ENCODE assay signal across 22 mouse cellular contexts in genomic region chr5:44541748-44542147, GRCm38 (mm10).
"Had no signal": no experiment of that assay in that cellular context is flagged by ENCODE, and none has a peak within 500 bp of the region (broad histone marks: within the 10 kb centered on the region; RNA-seq: fewer than 3 reads in every experiment).

No protein-coding gene starts in this region.

- ATAC-seq: hindbrain, postnatal 0 days; inflammation-experienced regulatory T-cells, adult 6 months; intestine, embryonic 16.5 days; liver, postnatal 0 days had no signal

- H3K4me2 ChIP-seq: hindbrain, embryonic 14.5 days; limb, embryonic 12.5 days; limb, embryonic 15.5 days; liver, embryonic 11.5 days; lung, embryonic 15.5 days; midbrain, embryonic 11.5 days had no signal

- H3K9ac ChIP-seq: hindbrain, embryonic 14.5 days; limb, embryonic 12.5 days; limb, embryonic 15.5 days; liver, embryonic 14.5 days; liver, postnatal 0 days; lung, embryonic 15.5 days had no signal

- H3K27ac ChIP-seq: hindbrain, embryonic 14.5 days; hindbrain, postnatal 0 days; left cerebral cortex, adult 2 months; limb, embryonic 12.5 days; limb, embryonic 15.5 days; liver, embryonic 14.5 days; lung, embryonic 15.5 days; stomach, postnatal 0 days had no signal

- H3K9me3 ChIP-seq: limb, embryonic 12.5 days; limb, embryonic 15.5 days; lung, embryonic 15.5 days had no signal

- DNase-seq: layer of hippocampus, postnatal 36 days; left cerebral cortex, postnatal 4 days; liver, postnatal 0 days; lung, postnatal 10 days; lung, postnatal 4 days; midbrain, embryonic 14.5 days; right cerebral cortex, postnatal 4 days; thymus, adult 2 months; thymus, postnatal 14 days; thymus, postnatal 4 days had no signal

- H3K27me3 ChIP-seq: limb, embryonic 12.5 days; limb, embryonic 15.5 days; lung, embryonic 15.5 days had no signal

- H3K4me3 ChIP-seq: left cerebral cortex, adult 2 months; limb, embryonic 12.5 days; limb, embryonic 15.5 days; lung, embryonic 15.5 days had no signal

- H3K36me3 ChIP-seq: limb, embryonic 12.5 days; limb, embryonic 15.5 days; lung, embryonic 15.5 days had no signal

- H3K4me1 ChIP-seq: limb, embryonic 15.5 days; lung, embryonic 15.5 days had no signal
